Mouse (Mus musculus): ENCODE measurements around the gene Kcnk10.

Gene Kcnk10

GRCm38 (mm10) chr12:98571896-98572680, 6.0 kb downstream of the Kcnk10 start:
- DNase-seq, result no peak

DNA sequence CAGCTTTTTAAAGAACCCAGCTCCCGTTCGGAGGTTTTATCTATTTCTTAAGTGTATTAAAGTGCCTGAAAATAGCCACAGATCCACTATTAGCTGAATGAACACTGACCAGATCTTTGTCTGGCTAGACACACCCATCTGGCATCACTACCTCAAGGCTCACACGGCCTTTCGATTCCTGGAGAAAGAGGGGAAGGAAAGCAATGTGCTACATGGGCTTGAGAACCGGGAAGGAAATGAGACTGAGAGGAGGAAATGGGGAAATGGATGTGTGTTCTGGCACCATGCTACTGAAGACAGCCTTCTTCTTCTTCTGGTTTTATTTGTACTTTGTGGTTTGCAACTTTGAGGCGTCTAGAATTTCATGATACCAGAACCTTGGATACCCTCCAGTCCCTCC, 8.7 kb downstream of the Kcnk10 start:
- DNase-seq, result no peak

- DNase-seq, result no peak
Observed at GRCm38 (mm10) chr12:98567877-98568276, 10.2 kb downstream of the Kcnk10 start.

GRCm38 (mm10) chr12:98564383-98564782, 13.7 kb downstream of the Kcnk10 start:
- no peak for DNase-seq

DNA sequence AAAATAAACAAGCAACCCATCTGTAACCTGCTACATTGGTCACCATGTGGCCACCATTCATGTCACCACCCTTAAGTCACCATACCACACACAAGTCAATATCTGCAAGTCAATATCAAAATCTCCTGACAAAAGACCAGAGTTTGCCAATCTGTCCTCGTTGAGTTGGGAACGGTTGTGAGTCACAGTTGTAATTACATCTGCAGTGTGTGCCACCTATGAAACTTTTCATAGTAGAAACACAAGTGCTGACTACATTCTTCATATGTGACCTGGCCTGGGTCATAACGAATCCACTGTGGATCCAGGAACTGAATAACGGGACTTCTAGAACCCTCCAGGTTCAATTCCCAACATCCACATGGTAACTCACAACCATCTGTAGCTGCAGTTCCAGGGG, 14.8 kb downstream of the Kcnk10 start:
- no peak for DNase-seq

DNA sequence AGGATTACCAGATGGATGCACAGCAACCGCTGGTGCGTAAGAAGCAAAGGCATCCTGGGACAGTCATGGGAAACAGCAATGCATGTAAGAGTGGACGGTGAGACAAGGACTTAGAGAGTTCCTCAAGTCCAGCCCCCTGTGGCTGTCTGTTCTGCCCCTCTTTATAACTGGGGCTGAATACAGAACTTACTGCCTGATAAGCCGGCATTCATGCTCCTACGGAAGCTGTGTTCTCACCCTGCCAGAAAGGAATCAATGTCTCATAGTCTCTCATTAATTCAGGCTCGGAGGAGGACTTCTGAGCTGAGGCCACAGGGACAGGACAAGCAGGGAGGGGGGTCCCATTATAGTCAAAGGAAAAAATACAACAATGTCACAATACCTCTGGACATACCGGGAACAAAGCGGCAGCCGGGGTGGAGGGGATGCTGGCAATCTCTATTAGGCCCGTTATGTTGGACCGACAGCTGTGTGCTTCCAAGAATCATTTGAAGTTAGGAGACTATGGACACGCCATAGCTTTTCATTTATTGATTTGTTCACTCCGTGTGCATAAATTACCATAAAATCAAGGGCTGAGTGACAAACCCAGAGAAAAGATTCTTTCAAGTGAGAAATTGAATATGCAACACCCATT, 15.7 kb downstream of the Kcnk10 start:
- no peak for DNase-seq

- DNase-seq, result no peak
Observed at GRCm38 (mm10) chr12:98560038-98560437, 18.1 kb downstream of the Kcnk10 start.

DNA sequence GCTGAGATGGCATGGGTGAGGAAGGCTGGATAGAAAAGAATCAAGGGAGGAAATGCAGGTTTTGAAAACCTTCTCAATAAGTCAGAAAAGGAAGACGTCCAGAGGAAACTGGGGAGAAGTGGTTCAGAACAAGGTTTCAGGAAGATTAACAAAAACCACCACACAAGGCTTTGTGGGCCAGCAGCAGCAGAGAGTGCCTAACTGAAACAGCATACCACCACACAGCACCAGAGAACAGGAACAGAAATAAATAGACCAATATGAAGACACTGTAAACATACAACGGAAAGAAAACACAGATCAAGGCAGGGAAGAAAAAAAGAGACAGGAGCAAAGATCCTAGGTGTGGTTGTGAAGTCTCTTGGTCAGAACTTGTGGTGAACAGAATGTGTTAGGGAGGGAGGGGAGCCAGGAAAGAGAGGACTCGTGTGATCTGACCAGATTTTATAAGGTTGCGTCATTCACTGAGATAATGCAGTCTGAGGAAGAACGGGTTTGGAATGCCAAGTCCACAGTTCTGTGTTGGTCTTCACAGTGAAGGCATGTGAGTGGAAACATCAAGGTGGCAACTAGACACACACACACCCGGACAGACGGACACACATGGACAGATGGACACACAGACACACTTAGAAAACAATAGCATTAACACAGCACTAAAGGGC, 21.0 kb downstream of the Kcnk10 start:
- DNase-seq, result no peak

DNA sequence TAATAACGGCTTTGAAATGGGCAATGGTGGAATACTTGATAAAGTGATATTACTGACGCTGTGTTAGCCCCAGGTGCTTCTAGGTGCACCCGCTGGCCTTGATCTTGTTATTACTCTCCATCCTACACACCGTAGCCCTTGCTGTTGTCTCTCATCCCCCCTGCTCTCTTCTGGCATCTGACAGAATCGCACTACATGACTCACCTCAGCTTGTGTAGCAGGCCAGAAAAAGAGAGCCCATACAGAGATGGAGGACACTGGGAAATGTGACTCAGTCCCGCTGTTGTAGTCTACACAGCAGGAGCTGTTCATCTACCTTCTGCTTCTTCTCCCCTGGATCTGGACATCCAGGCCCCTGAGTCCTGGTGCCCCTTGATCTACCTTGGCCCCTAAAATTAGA, 28.1 kb downstream of the Kcnk10 start:
- no peak for DNase-seq

- DNase-seq, result no peak
Observed at GRCm38 (mm10) chr12:98548141-98548540, 30.0 kb downstream of the Kcnk10 start.

GRCm38 (mm10) chr12:98545875-98546274, 32.2 kb downstream of the Kcnk10 start:
- no peak for DNase-seq

- no peak for DNase-seq
Observed at GRCm38 (mm10) chr12:98545251-98545560, 32.9 kb downstream of the Kcnk10 start.

DNA sequence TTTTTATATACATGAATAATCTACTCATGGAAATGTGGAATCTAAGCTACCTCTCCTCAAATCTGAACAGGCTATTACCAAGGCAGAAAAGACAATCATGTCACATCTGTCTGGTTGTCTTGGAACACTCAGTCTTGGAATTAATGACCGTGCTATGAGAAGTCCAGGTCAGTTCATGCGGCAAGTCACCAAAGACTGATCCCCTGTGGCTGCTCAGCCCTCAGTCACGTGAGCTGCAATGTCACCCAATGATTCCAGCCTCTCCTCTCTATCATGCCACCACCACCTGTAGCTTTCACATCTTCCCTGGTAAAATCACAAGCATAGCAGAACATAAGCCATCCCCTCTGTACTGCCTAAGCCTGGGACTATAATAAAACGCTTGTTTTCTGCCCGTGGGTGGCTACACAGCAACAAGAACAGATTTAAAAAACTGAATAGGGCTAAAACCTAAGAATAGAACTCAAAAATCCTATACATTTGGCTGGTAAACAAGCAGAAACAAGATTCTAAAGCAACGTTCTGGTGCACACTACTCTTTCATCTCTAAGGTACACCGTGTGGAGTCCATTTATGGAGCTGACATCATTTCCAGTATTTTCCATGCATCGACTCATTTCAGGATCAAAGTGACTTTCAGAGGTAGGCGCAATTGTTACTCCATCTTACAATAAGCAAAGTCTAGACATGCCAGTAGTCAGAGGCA, 33.4 kb downstream of the Kcnk10 start:
- DNase-seq, result no peak

DNA sequence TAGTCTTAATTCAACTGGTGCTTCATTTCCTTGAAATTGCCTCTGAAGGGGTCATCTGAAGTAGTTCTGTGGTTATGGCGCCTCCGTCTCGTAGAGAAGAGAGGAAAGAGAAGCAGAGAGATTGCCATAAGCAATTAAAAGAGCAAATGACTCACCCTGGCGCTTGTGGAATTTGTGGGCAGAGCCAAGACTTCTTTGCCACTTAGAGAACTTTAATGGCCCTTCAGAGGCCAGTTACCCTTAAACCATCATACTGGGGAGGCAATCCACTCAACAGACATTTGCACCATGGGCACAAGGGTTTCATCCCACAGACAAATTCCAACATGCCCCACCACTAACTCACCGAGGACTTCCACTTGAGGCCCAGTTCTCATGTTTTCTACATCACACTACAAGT, 41.4 kb downstream of the Kcnk10 start:
- DNase-seq, result no peak

GRCm38 (mm10) chr12:98536036-98536435, 42.1 kb downstream of the Kcnk10 start:
- DNase-seq, result no peak

DNA sequence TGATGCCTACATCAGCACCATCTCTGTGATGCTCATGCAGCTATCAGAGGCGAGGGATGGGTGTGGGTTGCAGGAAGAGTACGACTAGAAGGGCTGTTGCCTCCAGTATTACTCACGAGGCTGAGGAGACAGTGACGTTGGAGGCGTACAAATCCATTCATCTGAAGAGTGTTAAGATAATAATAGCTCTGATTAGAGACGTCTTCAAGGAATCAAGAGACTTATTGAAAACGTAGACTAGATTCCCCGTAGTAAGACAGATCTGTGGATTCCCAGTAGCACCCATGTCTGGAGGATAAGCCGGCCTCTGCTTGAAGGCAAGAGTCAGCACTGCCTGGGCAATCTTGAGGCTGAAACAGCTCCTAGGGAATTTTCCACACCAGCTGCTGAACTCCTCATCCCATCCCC, 42.6 kb downstream of the Kcnk10 start:
- no peak for DNase-seq

DNA sequence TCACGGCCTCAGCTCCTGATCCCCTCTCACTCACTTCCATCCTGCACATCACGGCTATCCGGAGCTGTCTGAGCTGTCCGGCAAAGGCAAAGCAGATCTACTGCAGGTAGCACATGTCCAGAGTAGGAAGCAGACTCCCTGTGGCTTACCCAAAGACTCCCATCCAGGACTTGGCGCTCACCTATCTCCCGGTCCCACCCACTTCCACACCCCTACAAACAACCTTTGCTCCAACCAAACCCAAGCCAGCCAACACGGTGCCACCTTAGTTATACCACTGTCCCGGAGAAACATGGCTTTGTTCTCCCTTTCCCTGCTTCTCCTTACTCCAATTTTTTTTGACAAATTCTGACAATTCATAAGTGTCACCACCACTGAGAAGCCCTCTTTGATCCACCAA, 49.5 kb downstream of the Kcnk10 start:
- no peak for DNase-seq

DNA sequence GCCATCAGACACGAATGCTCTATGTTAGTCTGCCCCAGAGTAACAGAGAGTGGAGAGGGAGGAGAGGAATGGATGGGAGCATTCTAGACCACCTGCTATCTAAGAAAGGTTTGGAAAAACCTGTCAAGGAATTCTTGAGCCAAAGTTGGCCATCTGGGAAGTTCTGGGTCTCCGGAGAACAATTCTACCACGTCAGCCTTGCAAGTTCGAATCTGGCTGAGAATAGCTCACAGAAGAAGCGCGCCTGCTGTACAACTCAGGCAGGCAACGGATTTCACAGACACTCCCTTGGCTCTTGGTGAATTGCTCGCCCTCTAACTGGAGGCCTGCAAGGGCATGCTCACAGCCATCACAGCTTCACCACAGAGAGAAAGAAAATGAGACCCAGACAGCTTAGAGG, 52.7 kb downstream of the Kcnk10 start:
- no peak for DNase-seq

- DNase-seq, result no peak
Observed at GRCm38 (mm10) chr12:98524331-98525311, 53.5 kb downstream of the Kcnk10 start.

DNA sequence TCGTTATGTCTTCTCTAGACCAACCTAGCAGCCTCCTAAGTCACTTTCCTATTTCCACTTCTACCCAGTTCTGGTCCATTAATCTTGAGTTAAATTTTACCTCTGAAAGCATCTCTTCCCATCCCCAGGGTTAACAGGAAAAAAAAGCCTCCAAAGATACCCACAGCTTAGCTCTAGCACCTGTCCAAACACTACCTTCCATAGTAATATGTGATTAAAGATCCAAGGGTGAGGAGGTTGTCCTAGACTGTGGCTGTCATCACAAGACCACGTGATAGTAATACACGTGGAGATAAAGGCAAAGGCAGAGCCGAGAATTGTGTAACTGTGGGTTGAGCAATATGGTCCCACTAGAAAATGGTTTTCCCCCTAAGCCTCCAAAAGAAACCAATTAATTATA, 56.8 kb downstream of the Kcnk10 start:
- DNase-seq, result no peak

- DNase-seq, result no peak
Observed at GRCm38 (mm10) chr12:98520568-98520931, 57.6 kb downstream of the Kcnk10 start.

DNA sequence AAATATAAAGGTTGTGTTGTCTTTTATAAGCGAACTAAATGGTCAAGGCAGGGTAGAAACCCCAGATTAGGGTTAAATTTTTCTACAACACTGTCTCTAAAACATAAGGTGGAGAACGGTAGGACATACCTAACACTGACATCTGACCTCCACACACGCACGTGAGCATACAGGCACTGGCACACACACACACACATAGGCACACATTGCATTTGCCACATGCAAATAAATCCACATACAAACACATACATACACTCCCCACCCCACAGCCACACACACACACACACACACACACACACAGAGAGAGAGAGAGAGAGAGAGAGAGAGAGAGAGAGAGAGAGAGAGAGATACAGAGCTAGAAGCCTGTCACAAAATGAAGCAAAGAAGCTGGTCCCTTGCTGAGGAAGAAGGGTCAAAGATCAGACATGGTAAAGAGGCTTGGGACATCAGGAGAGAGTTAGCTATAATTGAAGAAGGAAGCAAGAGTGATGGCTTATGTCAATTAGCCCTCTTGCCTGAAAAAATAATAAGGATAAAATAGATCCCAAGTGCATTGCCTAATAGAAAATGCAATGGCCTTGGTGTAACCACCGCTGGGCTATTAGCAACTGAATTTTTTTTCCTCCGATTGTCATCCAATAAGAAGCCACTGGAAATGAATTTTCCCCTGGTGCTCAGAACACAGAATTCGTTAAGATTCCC, 58.1 kb downstream of the Kcnk10 start:
- no peak for DNase-seq

Data from spleen, adult 18-20 months (tissue).